Mouse (Mus musculus) lung, postnatal 0 days (tissue): ENCODE results near the gene Bloc1s1. TPM values are rescaled to one million over a fixed set of nuclear protein-coding genes. Genes with fewer than 3 reads are reported as not detected.

Source experiments
- ATAC-seq: fragments of 200-750 bp; cut with Nextera tagmentation; 2 replicates; pipeline ENCODE4 v1.8.0; 2017; ENCODE audit warnings: moderate library complexity
- DNase-seq: peaks from one replicate; pipeline ENCODE4 v3.0.0-alpha.2; 2016; ENCODE audit warnings: low spot score
- H3K27ac ChIP-seq: fragments of 300-500 bp; sonication (generic); 2 replicates; pipeline ENCODE4 v1.5.1; 2014; ENCODE audit warnings: antibody characterized with exemption, mild to moderate bottlenecking, low read length, mixed read lengths
- H3K27me3 ChIP-seq: fragments of 300-500 bp; sonication (generic); replicated peaks from 2 replicates; pipeline ENCODE4 v1.6.1; 2014; ENCODE audit warnings: low read length, mixed read lengths; ENCODE audit not compliant: insufficient read depth
- H3K36me3 ChIP-seq: fragments of 300-500 bp; sonication (generic); 2 replicates; pipeline ENCODE4 v1.6.1; 2014; ENCODE audit warnings: low read length, mixed read lengths; ENCODE audit not compliant: insufficient read depth
- H3K4me1 ChIP-seq: fragments of 300-500 bp; sonication (generic); 2 replicates; pipeline ENCODE4 v1.6.1; 2014; ENCODE audit warnings: antibody characterized with exemption, low read depth, low read length, mixed read lengths; ENCODE audit not compliant: insufficient read depth
- H3K4me2 ChIP-seq: fragments of 300-500 bp; sonication (generic); replicated peaks from 2 replicates; pipeline ENCODE4 v1.6.1; 2014; ENCODE audit warnings: low read depth, mild to moderate bottlenecking, low read length, moderate library complexity, mixed read lengths
- H3K4me3 ChIP-seq: fragments of 300-500 bp; sonication (generic); 2 replicates; pipeline ENCODE4 v1.5.1; 2014; ENCODE audit warnings: low read depth, low read length
- H3K9ac ChIP-seq: fragments of 300-500 bp; sonication (generic); replicated peaks from 2 replicates; pipeline ENCODE4 v1.6.1; 2014; ENCODE audit warnings: low read depth, mild to moderate bottlenecking
- H3K9me3 ChIP-seq: fragments of 300-500 bp; sonication (generic); 2 replicates; pipeline ENCODE4 v1.6.1; 2016; ENCODE audit warnings: low read length, mixed read lengths
- CTCF ChIP-seq: IDR thresholded peaks from 2 replicates; pipeline ENCODE4 v1.5.1; 2016; ENCODE audit warnings: antibody characterized with exemption, mild to moderate bottlenecking
- EP300 ChIP-seq: IDR thresholded peaks from 2 replicates; pipeline ENCODE4 v1.6.1; 2016; ENCODE audit warnings: antibody characterized with exemption, mild to moderate bottlenecking, control low read depth
- WGBS: fragments of 180-500 bp; shearing (Covaris S2); extraction: QIAGEN DNeasy Blood & Tissue Kit; methylation state at CpG from one replicate; pipeline ENCODE4 v1.1.7; 2014; 5-methylcytosine and 5-hydroxymethylcytosine counted together
- polyA plus RNA-seq: library from polyadenylated mRNA; unstranded; fragments of >200 nt; fragmentation: Nextera tagmentation; extraction: Ambion mirVana; gene quantifications from 2 replicates; pipeline ENCODE4 v1.2.1, GENCODE M21; 2015

The Bloc1s1 gene
- polyA plus RNA-seq, 1 experiment from 2014 or later: 243 TPM

DNA sequence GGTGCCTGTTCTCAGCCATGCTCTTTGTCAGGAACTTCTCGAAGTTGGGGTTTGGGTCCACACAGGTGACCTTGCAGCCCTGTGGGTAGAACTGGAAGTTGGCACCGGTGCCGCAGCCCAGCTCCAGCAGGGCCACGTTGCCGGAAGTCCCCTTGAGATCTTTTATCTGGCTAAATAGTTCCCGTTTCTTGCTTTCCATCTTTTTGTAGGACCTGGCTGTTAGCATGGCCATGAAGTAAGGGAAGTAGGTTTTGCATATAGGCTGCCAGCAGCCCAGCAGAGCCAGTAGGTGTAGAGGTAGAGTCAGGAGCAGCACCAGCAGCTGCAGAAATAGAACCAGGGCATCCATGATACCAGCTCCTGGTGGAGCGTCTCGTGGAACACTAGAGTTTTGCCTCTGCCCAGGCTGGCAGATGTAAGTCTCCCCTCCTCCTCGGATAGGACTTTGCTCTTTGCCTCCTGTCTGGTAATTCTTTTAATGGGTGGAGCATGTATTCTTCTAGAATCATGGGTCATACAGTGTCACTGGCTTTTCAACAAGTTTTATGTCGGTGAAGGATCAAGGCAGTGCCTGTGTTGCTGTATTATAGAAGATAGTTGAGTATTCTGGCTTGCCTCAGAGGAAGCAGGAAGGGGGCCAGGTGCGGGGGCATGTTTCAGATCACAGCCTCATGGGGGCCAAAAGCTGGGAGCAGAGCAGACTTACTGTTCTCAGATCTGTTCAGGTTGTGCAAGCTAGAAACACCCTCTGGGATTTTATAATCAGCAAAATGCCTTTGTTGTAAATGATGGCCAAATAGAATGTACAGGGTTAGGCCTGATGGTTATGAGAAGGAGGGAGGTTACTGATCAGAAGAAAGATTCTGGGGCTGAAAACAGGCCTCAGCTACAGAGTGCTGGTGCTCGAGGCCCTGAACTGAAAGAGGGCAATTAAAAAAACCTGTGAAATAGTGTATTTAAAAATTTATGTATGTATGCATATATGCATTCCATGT lies 37.1 kb upstream of the Bloc1s1 start, which contains the start of gene Mettl7b:
Mettl7b (minus strand) TSS at position 399 of the 995 bp plus-strand sequence.
- no peak for DNase-seq
- H3K4me3 ChIP-seq: no peak within 1 kb of the TSS
- no peaks in the 10 kb centered on the region for H3K9me3 ChIP-seq
- H3K4me2 ChIP-seq: no peak within 1 kb of the TSS
- no peak within 1 kb of the TSS for H3K9ac ChIP-seq
- H3K27me3 ChIP-seq: no peaks in the 10 kb centered on the region
- no peak for TF ChIP-seq CTCF
- TF ChIP-seq EP300: no peak
- ATAC-seq: no peak
- no peak within 1 kb of the TSS for H3K27ac ChIP-seq
- WGBS: 74% methylated on average over 12 of the region's 12 CpGs
- H3K36me3 ChIP-seq: no peaks in the 10 kb centered on the region
- H3K4me1 ChIP-seq: no peaks in the 10 kb centered on the region

DNA sequence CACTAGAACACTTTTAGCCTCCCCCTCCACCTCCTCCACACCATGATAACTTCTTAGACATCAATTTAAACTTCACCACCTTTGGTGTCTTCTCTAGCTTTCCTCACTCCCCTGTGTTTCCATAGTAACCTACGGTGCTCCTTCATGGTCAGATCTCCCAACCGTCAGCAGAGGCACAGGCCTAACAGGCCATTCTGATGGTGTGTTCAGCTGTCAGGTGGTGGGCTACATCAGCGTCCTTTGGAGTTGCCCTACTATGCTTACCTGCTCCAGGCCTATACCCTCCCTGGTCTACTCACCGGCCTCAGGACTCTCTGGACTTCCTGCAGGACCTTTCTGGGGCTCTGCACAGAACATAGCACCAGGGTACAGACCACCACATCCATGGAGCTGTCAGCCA lies 36.3 kb upstream of the Bloc1s1 start:
- Histone ChIP-seq H3K4me3 (no peak overlapping the region), H3K9me3 (no peaks in the 10 kb centered on the region), H3K4me2 (no peak overlapping the region), H3K27me3 (no peaks in the 10 kb centered on the region), H3K27ac (no peak overlapping the region), H3K4me1 (no peaks in the 10 kb centered on the region), H3K9ac (no peak overlapping the region), H3K36me3 (no peaks in the 10 kb centered on the region)
- ATAC-seq (no peak), DNase-seq (no peak)
- TF ChIP-seq EP300 (no peak), CTCF (no peak)
- WGBS: 65% methylated on average over 4 of the region's 4 CpGs

DNA sequence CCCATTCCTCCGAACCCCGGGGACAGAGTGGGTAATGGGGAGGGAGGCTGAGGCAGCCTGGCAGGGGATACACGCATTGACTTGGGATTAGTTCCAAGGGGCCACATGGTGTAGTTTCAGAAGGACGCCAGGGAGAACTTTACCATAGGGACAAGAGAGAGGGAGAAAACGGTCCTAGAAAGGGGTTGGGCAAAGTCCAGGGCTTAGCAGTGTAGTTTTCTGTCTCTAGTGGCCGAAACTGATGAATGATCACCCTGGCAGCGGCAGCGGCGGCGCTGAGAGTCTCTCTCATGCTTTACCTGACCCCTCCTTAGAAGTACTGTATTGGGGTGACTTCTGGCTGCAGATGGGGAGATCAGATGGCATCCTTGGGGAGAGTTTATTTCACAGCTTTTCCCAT lies 34.5 kb upstream of the Bloc1s1 start:
- Histone ChIP-seq H3K9ac (no peak overlapping the region), H3K9me3 (no peaks in the 10 kb centered on the region), H3K4me3 (no peak overlapping the region), H3K4me1 (no peaks in the 10 kb centered on the region), H3K36me3 (no peaks in the 10 kb centered on the region), H3K27me3 (no peaks in the 10 kb centered on the region), H3K4me2 (no peak overlapping the region), H3K27ac (no peak overlapping the region)
- ATAC-seq (no peak), DNase-seq (no peak)
- no peak for TF ChIP-seq EP300
- no peak for TF ChIP-seq CTCF
- WGBS: 73% methylated on average over 10 of the region's 10 CpGs

DNA sequence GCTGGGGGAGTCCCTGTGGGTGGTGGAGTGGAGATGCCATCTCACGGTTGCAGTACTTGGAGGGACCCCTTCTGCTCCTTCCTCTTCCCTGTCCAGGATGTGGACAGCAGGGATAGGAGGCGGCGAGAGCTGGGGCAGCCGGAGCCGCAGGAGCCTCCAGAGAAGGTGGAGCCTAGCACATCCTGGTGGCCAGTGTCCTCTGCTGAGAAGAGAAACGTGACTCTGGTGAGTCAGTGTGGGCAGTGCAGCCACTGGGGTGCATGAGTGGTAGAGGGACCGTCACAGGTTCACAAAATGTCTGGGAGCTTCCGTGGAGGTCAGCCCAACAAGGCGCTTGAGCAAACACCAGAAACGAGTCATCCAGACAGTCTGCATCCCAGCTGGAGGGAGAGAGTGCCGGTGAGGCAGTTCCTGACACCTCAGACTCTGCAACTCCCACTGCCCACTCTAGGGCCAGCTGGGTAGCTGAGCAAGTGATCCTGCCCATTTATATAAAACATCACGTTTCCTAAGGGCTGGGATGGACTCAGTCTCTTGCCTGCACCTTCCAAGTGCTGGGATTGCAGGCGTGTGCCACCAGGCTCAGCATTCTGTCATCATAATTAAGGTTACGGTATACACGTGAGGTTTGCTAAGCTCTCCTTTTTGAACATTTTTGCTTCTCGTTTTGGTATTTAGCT lies 26.5 kb upstream of the Bloc1s1 start:
- 42% methylated on average over 14 of the region's 16 CpGs for WGBS
- Histone ChIP-seq H3K27ac (no peak overlapping the region), H3K9me3 (no peaks in the 10 kb centered on the region), H3K36me3 (no peaks in the 10 kb centered on the region), H3K4me1 (no peaks in the 10 kb centered on the region), H3K4me2 (no peak overlapping the region), H3K4me3 (no peak overlapping the region), H3K27me3 (no peaks in the 10 kb centered on the region), H3K9ac (no peak overlapping the region)
- no peak for DNase-seq
- no peak for ATAC-seq
- TF ChIP-seq EP300: no peak
- no peak for TF ChIP-seq CTCF

DNA sequence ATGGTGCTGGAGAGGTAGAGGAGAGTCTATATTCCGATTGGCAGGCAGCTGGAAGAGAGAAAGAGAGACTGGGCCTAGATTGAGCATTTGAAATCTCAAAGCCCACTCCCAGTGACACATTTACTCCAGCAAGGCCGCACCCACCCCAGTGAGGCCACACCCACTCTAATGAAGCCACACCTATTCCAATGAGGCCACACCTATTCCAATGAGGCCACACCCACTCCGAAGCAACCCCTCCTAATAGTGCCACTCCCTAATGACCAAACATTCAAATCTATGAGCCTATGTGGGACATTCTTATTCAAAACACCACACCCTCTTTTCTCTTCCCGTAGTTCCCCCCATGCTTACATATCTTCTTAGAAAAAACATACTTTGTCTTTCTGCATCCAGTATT lies 23.7 kb upstream of the Bloc1s1 start:
- Histone ChIP-seq H3K4me3 (no peak overlapping the region), H3K27ac (no peak overlapping the region), H3K4me2 (no peak overlapping the region), H3K27me3 (no peaks in the 10 kb centered on the region), H3K36me3 (no peaks in the 10 kb centered on the region), H3K9ac (no peak overlapping the region), H3K4me1 (no peaks in the 10 kb centered on the region), H3K9me3 (no peaks in the 10 kb centered on the region)
- no peak for ATAC-seq
- no peak for TF ChIP-seq CTCF
- TF ChIP-seq EP300: no peak
- WGBS: 80% methylated on average over 4 of the region's 4 CpGs
- no peak for DNase-seq

DNA sequence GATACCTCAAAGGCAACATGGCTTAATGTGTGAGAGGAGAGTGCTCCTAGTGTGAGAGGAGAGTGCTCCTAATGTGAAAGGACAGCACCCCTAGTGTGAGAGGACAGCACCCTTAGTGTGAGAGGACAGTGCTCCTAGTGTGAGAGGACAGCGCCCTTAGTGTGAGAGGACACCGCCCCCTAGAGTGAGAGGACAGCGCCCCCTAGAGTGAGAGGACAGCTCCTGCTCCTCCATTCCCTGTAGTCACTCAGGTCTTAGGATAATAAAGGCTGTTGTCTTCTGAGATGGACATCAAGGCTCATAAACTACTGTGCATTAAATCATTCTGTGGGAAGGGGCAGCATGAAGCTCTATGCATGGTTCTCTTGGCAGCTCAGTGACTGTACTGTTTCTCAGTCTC lies 21.8 kb upstream of the Bloc1s1 start:
- ATAC-seq: peak; percentile 60
- WGBS: 22% methylated on average over 3 of the region's 3 CpGs
- TF ChIP-seq CTCF: peak; percentile 83
- TF ChIP-seq EP300: no peak
- Histone ChIP-seq H3K27me3 (no peaks in the 10 kb centered on the region), H3K36me3 (no peaks in the 10 kb centered on the region), H3K27ac (no peak overlapping the region), H3K9me3 (no peaks in the 10 kb centered on the region), H3K4me3 (no peak overlapping the region), H3K9ac (no peak overlapping the region), H3K4me1 (no peaks in the 10 kb centered on the region), H3K4me2 (no peak overlapping the region)
- DNase-seq: peak; percentile 44
